Mouse (Mus musculus) forebrain, embryonic 12.5 days (tissue): Measurements from ENCODE around the gene Eef1akmt2. TPM values are rescaled to one million over a fixed set of nuclear protein-coding genes. Genes with fewer than 3 reads are reported as not detected.
A peak's percentile ranks its signal among the peaks of the same experiment; 100 is the strongest.

Experiments
- ATAC-seq: fragments of 200-750 bp; cut with Nextera tagmentation; 2 replicates; pipeline ENCODE4 v1.8.0; 2017; ENCODE audit warnings: moderate TSS enrichment; ENCODE audit not compliant: low FRiP score
- H3K27ac ChIP-seq: fragments of 300-500 bp; sonication (generic); 2 replicates; pipeline ENCODE4 v1.5.1; 2016; ENCODE audit warnings: mild to moderate bottlenecking
- H3K27me3 ChIP-seq: fragments of 300-500 bp; sonication (generic); 2 replicates; pipeline ENCODE4 v1.6.1; 2016; ENCODE audit warnings: mild to moderate bottlenecking
- H3K36me3 ChIP-seq: fragments of 300-500 bp; sonication (generic); replicated peaks from 2 replicates; pipeline ENCODE4 v1.6.1; 2016; ENCODE audit warnings: mild to moderate bottlenecking
- H3K4me1 ChIP-seq: fragments of 300-500 bp; sonication (generic); 2 replicates; pipeline ENCODE4 v1.6.1; 2016
- H3K4me2 ChIP-seq: fragments of 300-500 bp; sonication (generic); 2 replicates; pipeline ENCODE4 v1.6.1; 2016; ENCODE audit warnings: mild to moderate bottlenecking, moderate library complexity
- H3K4me3 ChIP-seq: fragments of 300-500 bp; sonication (generic); replicated peaks from 2 replicates; pipeline ENCODE4 v1.5.1; 2016; ENCODE audit warnings: mild to moderate bottlenecking
- H3K9ac ChIP-seq: fragments of 300-500 bp; sonication (generic); 2 replicates; pipeline ENCODE4 v1.6.1; 2016; ENCODE audit warnings: mild to moderate bottlenecking
- H3K9me3 ChIP-seq: fragments of 300-500 bp; sonication (generic); 2 replicates; pipeline ENCODE4 v1.6.1; 2016
- WGBS: fragments of 180-500 bp; shearing (Covaris S2); methylation state at CpG from one replicate; pipeline ENCODE4 v1.1.7; 2016; 5-methylcytosine and 5-hydroxymethylcytosine counted together
- polyA plus RNA-seq: library from polyadenylated mRNA; unstranded; fragments of >200 nt; fragmentation: Nextera tagmentation; extraction: Ambion mirVana; gene quantifications from 2 replicates; pipeline ENCODE4 v1.2.1, GENCODE M21; 2016

The Eef1akmt2 gene
- polyA plus RNA-seq, 1 experiment from 2014 or later, result 93.7 TPM

GRCm38 (mm10) chr7:132814089-132814450 lies 38.4 kb downstream of the Eef1akmt2 start:
- peak overlapping the region; percentile 87 for H3K9ac ChIP-seq
- peak overlapping the region; percentile 81 for H3K4me2 ChIP-seq
- peak overlapping the region; percentile 94 for H3K27ac ChIP-seq
- ATAC-seq, result no peak
- H3K27me3 ChIP-seq, result no peaks in the 10 kb centered on the region
- 2% methylated on average over 7 of the region's 7 CpGs for WGBS
- no peaks in the 10 kb centered on the region for H3K9me3 ChIP-seq
- peaks cover 63% of the 10 kb centered on the region for H3K4me1 ChIP-seq
- no peaks in the 10 kb centered on the region for H3K36me3 ChIP-seq
- H3K4me3 ChIP-seq, result peak overlapping the region; percentile 79

GRCm38 (mm10) chr7:132813416-132814088 lies 38.9 kb downstream of the Eef1akmt2 start, which contains the start of gene Fam53b:
Gene Fam53b, minus strand, starts transcription at chr7:132813886.
- Histone ChIP-seq H3K36me3 (no peaks in the 10 kb centered on the region), H3K27me3 (no peaks in the 10 kb centered on the region), H3K4me1 (peaks cover 68% of the 10 kb centered on the region), H3K4me3 (peak within 1 kb of the TSS; percentile 79), H3K9me3 (no peaks in the 10 kb centered on the region), H3K27ac (peak within 1 kb of the TSS; percentile 94), H3K4me2 (peak within 1 kb of the TSS; percentile 81), H3K9ac (peak within 1 kb of the TSS; percentile 87)
- WGBS, result under 1% methylated on average over 61 of the region's 85 CpGs
- ATAC-seq, result peak; percentile 67

GRCm38 (mm10) chr7:132812619-132813415 lies 39.7 kb downstream of the Eef1akmt2 start:
- Histone ChIP-seq H3K4me2 (peak overlapping the region; percentile 81), H3K27me3 (no peaks in the 10 kb centered on the region), H3K27ac (peak overlapping the region; percentile 94), H3K9me3 (no peaks in the 10 kb centered on the region), H3K9ac (peak overlapping the region; percentile 87), H3K4me1 (peaks cover 75% of the 10 kb centered on the region), H3K36me3 (no peaks in the 10 kb centered on the region), H3K4me3 (peak overlapping the region; percentile 79)
- ATAC-seq, result peak; percentile 56
- WGBS, result under 1% methylated on average over 56 of the region's 59 CpGs

DNA sequence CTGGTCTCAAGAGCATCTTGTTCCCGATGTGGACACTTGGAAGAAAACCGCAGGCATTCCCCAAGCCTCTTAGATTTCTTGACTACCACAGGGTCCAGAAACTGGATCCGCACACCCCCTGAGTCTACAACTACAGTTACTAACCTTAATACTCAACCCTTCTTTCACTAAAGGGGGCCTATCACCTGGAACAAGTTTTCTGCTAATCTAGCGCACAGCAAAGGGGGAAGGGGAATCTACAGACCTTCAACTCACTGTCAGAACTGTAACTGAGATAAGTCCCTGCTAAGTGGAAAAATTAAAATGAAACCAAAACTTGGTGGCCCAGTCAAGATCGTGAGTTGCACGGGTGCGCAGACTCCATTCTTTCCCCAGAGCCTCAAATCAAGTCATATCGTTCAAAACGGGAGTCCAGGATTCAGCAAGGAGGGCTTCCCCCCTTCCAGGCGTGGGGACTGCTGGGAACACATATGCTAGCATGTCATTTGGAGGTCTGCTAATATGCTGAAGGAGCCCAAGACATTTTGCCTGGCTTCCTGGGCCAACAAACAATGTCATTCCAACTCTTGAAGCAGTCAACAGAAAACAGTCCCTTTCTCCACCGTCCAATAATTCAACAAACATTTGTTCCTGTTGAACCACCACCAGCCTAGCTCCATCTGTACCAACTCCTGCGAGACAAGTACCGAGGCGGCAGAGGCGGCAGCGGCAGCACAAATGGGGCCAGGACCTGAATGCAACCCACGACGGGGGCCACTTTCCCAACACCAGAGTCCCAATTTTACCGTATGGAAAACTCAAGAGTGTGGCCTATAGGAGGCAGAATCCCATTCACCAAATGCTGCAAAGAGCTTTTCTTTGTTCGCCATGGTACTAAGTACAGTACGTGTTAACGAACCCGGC lies 40.5 kb downstream of the Eef1akmt2 start:
- H3K9me3 ChIP-seq, result no peaks in the 10 kb centered on the region
- peak overlapping the region; percentile 94 for H3K27ac ChIP-seq
- H3K4me3 ChIP-seq, result peak overlapping the region; percentile 79
- WGBS, result 10% methylated on average over 23 of the region's 23 CpGs
- peak overlapping the region; percentile 87 for H3K9ac ChIP-seq
- H3K36me3 ChIP-seq, result no peaks in the 10 kb centered on the region
- no peak for ATAC-seq
- H3K4me1 ChIP-seq, result peaks cover 81% of the 10 kb centered on the region
- no peaks in the 10 kb centered on the region for H3K27me3 ChIP-seq
- H3K4me2 ChIP-seq, result peak overlapping the region; percentile 81

- H3K36me3 ChIP-seq, result no peaks in the 10 kb centered on the region
- WGBS, result 17% methylated on average over 1 of the region's 1 CpGs
- no peaks in the 10 kb centered on the region for H3K9me3 ChIP-seq
- H3K4me3 ChIP-seq, result peak overlapping the region; percentile 79
- ATAC-seq, result peak; percentile 24; the same call in 1 of the 2 replicates
- peaks cover 87% of the 10 kb centered on the region for H3K4me1 ChIP-seq
- peak overlapping the region; percentile 90 for H3K27ac ChIP-seq
- no peaks in the 10 kb centered on the region for H3K27me3 ChIP-seq
- H3K9ac ChIP-seq, result peak overlapping the region; percentile 87; the same call in 1 of the 2 replicates
- H3K4me2 ChIP-seq, result peak overlapping the region; percentile 81
Measured at GRCm38 (mm10) chr7:132810879-132811278, 41.6 kb downstream of the Eef1akmt2 start.

- peak overlapping the region; percentile 90 for H3K27ac ChIP-seq
- H3K4me2 ChIP-seq, result peak overlapping the region; percentile 81
- H3K36me3 ChIP-seq, result no peaks in the 10 kb centered on the region
- H3K27me3 ChIP-seq, result no peaks in the 10 kb centered on the region
- peaks cover 87% of the 10 kb centered on the region for H3K4me1 ChIP-seq
- WGBS, result 12% methylated on average over 6 of the region's 6 CpGs
- H3K9me3 ChIP-seq, result no peaks in the 10 kb centered on the region
- H3K9ac ChIP-seq, result 0 out of 2 replicates have a peak overlapping the region, but pooled peaks have one; percentile 17
- no peak for ATAC-seq
- H3K4me3 ChIP-seq, result peak overlapping the region; percentile 79
Measured at GRCm38 (mm10) chr7:132810368-132810767, 42.1 kb downstream of the Eef1akmt2 start.

- Histone ChIP-seq H3K9ac (peak overlapping the region; percentile 45; the same call in 1 of the 2 replicates), H3K4me3 (peak overlapping the region; percentile 79; the same call in 1 of the 2 replicates), H3K4me2 (peak overlapping the region; percentile 81), H3K9me3 (no peaks in the 10 kb centered on the region), H3K27ac (peak overlapping the region; percentile 90), H3K36me3 (no peaks in the 10 kb centered on the region; the same call in 1 of the 2 replicates), H3K4me1 (peaks cover 81% of the 10 kb centered on the region), H3K27me3 (no peaks in the 10 kb centered on the region)
- 21% methylated on average over 6 of the region's 6 CpGs for WGBS
- no peak for ATAC-seq
Measured at GRCm38 (mm10) chr7:132809721-132810120, 42.8 kb downstream of the Eef1akmt2 start.

DNA sequence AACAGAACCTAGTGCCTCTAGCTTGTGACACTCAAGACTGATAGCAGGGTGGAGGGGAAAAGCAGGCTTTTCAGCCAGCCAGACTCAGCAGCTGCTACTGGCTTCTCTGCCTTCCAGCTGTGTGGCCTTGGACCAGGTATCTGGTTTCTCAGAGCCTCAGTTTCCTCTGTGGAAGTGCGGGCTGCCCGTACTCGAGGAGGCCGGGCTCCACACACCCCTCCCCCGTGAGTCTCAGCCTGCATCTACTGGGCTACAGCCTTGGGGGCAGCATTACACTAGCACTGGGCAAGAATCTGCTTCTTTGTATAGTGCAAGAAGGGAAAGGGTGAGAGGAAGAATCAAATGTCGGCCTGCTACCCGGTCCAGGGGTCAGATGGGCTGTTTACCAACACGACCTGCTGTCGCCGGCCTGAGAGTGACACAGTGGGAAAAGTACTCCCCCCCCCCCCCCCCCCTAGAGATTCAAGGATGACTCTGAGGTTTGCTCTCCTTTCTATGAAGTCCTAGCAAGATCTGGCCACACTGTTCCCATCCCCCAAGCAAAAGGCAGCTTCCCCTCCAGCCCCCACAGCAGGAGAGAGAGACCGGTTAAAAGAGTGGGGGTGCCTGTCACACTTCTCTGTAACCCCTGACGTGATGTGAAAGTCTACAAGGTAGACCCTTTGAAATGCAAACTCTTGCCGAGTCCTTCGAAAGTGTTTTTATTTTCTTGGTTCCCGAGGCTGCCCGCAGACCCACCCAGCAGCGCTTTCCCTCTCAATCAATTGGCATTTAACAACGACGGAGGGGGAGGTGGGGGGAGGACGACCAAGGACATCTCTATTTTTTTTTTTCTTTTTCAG lies 43.4 kb downstream of the Eef1akmt2 start:
- peak; percentile 43 for ATAC-seq
- Histone ChIP-seq H3K9me3 (no peaks in the 10 kb centered on the region), H3K4me3 (peak overlapping the region; percentile 11; the same call in 1 of the 2 replicates), H3K4me2 (peak overlapping the region; percentile 81), H3K36me3 (no peaks in the 10 kb centered on the region; the same call in 1 of the 2 replicates), H3K9ac (peak overlapping the region; percentile 45), H3K27me3 (no peaks in the 10 kb centered on the region), H3K27ac (peak overlapping the region; percentile 90), H3K4me1 (peaks cover 75% of the 10 kb centered on the region)
- WGBS, result 1% methylated on average over 20 of the region's 20 CpGs

DNA sequence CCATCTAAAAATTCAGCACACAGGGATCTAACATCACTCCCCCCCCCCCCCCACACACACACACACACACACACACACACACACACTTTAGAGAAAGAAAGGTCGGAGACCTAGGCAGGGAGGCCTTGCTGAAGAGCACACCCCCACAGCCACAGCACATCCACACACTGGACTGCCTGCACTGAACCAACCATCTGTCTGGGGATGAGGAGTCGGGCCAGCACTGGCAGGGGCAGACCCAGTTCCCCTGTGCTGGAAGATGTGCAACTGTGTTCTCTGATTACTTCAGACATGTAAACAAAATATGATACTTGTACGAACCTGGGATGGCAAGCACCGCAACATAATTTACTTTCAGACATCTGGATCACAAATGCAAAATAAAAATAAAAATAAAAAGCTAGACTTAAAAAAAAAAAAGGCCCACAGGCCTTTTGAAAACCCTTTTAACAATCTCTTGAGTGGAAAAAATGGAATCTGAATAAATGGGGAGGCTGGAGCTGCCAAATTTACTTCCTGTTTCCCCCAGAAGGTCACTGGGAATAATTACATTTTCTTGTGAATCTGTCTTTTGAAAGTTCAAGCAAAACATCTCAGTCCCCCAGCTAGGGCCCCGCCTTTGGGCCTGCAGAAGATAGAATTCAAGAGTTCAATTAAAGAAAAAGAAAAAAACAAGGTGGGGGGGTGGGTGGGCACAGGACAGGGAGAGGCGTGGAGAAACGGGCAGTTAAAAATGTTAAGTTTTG lies 44.2 kb downstream of the Eef1akmt2 start:
- Histone ChIP-seq H3K9me3 (no peaks in the 10 kb centered on the region), H3K27ac (peak overlapping the region; percentile 90), H3K9ac (peak overlapping the region; percentile 45), H3K36me3 (no peaks in the 10 kb centered on the region; the same call in 1 of the 2 replicates), H3K27me3 (no peaks in the 10 kb centered on the region), H3K4me1 (peaks cover 72% of the 10 kb centered on the region), H3K4me3 (0 out of 2 replicates have a peak overlapping the region, but pooled peaks have one; percentile 11), H3K4me2 (peak overlapping the region; percentile 81)
- ATAC-seq, result no peak
- 33% methylated on average over 7 of the region's 7 CpGs for WGBS

DNA sequence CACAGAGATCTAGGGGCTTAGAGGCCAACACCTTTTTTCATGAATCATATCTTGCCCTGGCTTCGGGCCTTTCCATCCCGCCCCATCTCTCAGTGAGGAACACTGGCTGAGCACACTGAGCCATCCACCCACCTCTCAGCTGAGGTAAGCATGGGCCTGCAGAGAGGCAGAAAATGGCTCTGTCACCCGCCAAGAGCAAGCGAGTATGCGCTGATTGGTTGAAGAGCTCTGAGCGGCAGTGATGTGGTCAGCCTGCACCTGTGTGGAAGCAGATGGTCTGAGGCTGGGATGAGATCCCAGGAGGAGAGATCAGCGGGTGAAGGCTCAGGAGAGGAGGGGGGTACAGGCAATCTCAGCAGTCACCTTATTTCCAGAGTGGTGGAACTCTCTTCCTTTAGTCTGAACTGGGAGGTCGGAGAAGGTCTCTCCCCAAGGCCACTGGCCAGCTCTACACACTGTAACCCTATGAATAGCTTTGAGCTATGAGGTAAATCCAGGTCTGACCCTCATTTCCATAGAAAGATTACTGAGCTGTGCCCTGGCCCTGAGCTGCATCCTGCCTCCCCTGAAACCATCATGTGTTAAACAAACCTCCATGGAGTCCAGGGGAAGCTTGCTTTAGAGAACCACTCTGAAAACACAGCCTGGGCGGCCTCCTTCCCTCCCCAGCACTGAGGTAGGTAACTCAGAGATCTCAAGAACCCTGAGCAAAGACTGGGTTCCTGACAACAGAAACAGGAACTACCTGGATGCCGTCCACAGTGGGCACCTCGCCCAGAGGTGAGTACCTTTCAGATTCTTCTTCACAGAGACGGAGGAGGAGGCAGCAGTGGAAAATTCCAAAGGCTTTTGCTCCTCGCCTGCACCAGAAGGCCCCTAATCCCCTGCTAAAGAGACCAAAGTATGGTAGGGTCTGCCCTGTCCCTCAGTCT lies 45.3 kb downstream of the Eef1akmt2 start:
- Histone ChIP-seq H3K27ac (peak overlapping the region; percentile 90), H3K9me3 (no peaks in the 10 kb centered on the region), H3K4me3 (no peak overlapping the region), H3K9ac (0 out of 2 replicates have a peak overlapping the region, but pooled peaks have one; percentile 21), H3K4me2 (no peak overlapping the region), H3K36me3 (peaks cover 6% of the 10 kb centered on the region; the same call in 1 of the 2 replicates), H3K27me3 (no peaks in the 10 kb centered on the region), H3K4me1 (peaks cover 72% of the 10 kb centered on the region)
- 51% methylated on average over 13 of the region's 13 CpGs for WGBS
- no peak for ATAC-seq
